Mouse (Mus musculus) cerebellum, adult 2 months (tissue): ENCODE results near the gene Dnajb12. TPM values are rescaled to one million over a fixed set of nuclear protein-coding genes. Genes with fewer than 3 reads are reported as not detected.
"Not testable (repeated sequence)": the region's sequence is repeated elsewhere in the genome, so short reads cannot be mapped to it uniquely, and the experiment has no call there.

ENCODE experiments used
- DNase-seq, 2 experiments: peaks; one replicate each; pipeline ENCODE4 v3.0.0; 2021
- H3K27ac ChIP-seq: fragments of 200-500 bp; 2 replicates; pipeline ENCODE4 v1.5.1; 2012; ENCODE audit warnings: low read length, control low read depth, inconsistent platforms; ENCODE audit not compliant: insufficient read depth
- H3K27me3 ChIP-seq: fragments of 200-500 bp; 2 replicates; pipeline ENCODE4 v1.6.1; 2012; ENCODE audit warnings: inconsistent platforms, mild to moderate bottlenecking, low read length, moderate library complexity; ENCODE audit not compliant: control insufficient read depth, insufficient read depth
- H3K4me1 ChIP-seq: fragments of 200-500 bp; 2 replicates; pipeline ENCODE4 v1.6.1; 2011; ENCODE audit warnings: low read length; ENCODE audit not compliant: control insufficient read depth, insufficient read depth
- H3K4me3 ChIP-seq: fragments of 200-500 bp; replicated peaks from 2 replicates; pipeline ENCODE3; 2011; ENCODE audit warnings: mild to moderate bottlenecking, low read depth, low read length, control low read depth; ENCODE audit not compliant: insufficient read depth
- CTCF ChIP-seq: fragments of 200-500 bp; IDR thresholded peaks from 2 replicates; pipeline ENCODE4 v1.5.1; 2011; ENCODE audit warnings: low read depth, mild to moderate bottlenecking, control low read depth, low read length, moderate library complexity, borderline replicate concordance; ENCODE audit not compliant: insufficient read depth
- POLR2A ChIP-seq: fragments of 200-500 bp; IDR thresholded peaks from 2 replicates; pipeline ENCODE4 v1.6.1; 2011; ENCODE audit warnings: low read length, control low read depth, borderline replicate concordance; ENCODE audit not compliant: insufficient read depth
- WGBS: fragments of 180-500 bp; shearing (Covaris S2); methylation state at CpG from one replicate; pipeline ENCODE4 v1.1.7; 2018; 5-methylcytosine and 5-hydroxymethylcytosine counted together
- polyA plus RNA-seq: library from polyadenylated mRNA; depleted of rRNA; stranded (reverse); fragments of >200 nt; gene quantifications from 2 replicates; pipeline ENCODE4 v1.2.3, GENCODE M21; 2012

The Dnajb12 gene
- polyA plus RNA-seq, 1 experiment = 48.6 TPM

GRCm38 (mm10) chr10:59875396-59875795 lies 4.0 kb upstream of the Dnajb12 start:
- 15% methylated on average over 1 of the region's 1 CpGs for WGBS
- Histone ChIP-seq H3K27ac (no peak overlapping the region), H3K27me3 (no peaks in the 10 kb centered on the region), H3K4me1 (no peaks in the 10 kb centered on the region), H3K4me3 (no peak overlapping the region)
- no peak for DNase-seq
- TF ChIP-seq CTCF (no peak), POLR2A (no peak)

GRCm38 (mm10) chr10:59876698-59877097 lies 2.7 kb upstream of the Dnajb12 start:
- WGBS = 89% methylated on average over 4 of the region's 4 CpGs

GRCm38 (mm10) chr10:59877421-59878117 lies 1.8 kb upstream of the Dnajb12 start:
- WGBS = 76% methylated on average over 15 of the region's 15 CpGs
- no peaks in the 10 kb centered on the region; the same call in 1 of the 2 replicates for H3K4me1 ChIP-seq

More at GRCm38 (mm10) chr10:59876698-59877097, 2.7 kb upstream of the Dnajb12 start:
- not testable (repeated sequence) for H3K4me1 ChIP-seq, H3K27ac ChIP-seq, H3K4me3 ChIP-seq, DNase-seq, H3K27me3 ChIP-seq

GRCm38 (mm10) chr10:59878823-59879222 lies 533 bp upstream of the Dnajb12 start:
- WGBS = 13% methylated on average over 5 of the region's 5 CpGs
- no peaks in the 10 kb centered on the region; the same call in 1 of the 2 replicates for H3K4me1 ChIP-seq
- no peak for DNase-seq
- H3K27ac ChIP-seq = no peak overlapping the region
- no peaks in the 10 kb centered on the region for H3K27me3 ChIP-seq
- TF ChIP-seq CTCF = no peak
- TF ChIP-seq POLR2A = no peak
- H3K4me3 ChIP-seq = peak overlapping the region; percentile 81

More at GRCm38 (mm10) chr10:59877421-59878117, 1.8 kb upstream of the Dnajb12 start:
- DNase-seq = no peak
- TF ChIP-seq POLR2A (no peak), CTCF (no peak)
- Histone ChIP-seq H3K4me3 (no peak overlapping the region), H3K27ac (no peak overlapping the region), H3K27me3 (no peaks in the 10 kb centered on the region)

- DNase-seq = no peak
- WGBS = 1% methylated on average over 13 of the region's 13 CpGs
Observed at GRCm38 (mm10) chr10:59880029-59880386, 652 bp downstream of the Dnajb12 start.

GRCm38 (mm10) chr10:59880837-59881236 lies 1.5 kb downstream of the Dnajb12 start:
- H3K4me1 ChIP-seq = peaks cover 16% of the 10 kb centered on the region
- H3K4me3 ChIP-seq = peak overlapping the region; percentile 19
- H3K27ac ChIP-seq = no peak overlapping the region
- no peak for DNase-seq
- WGBS = 89% methylated on average over 7 of the region's 7 CpGs
- no peaks in the 10 kb centered on the region for H3K27me3 ChIP-seq
- TF ChIP-seq CTCF (no peak), POLR2A (no peak)

More at GRCm38 (mm10) chr10:59880029-59880386, 652 bp downstream of the Dnajb12 start:
- TF ChIP-seq CTCF = no peak
- no peak for TF ChIP-seq POLR2A
- H3K4me1 ChIP-seq = peaks cover 8% of the 10 kb centered on the region
- H3K27me3 ChIP-seq = no peaks in the 10 kb centered on the region
- H3K27ac ChIP-seq = peak overlapping the region; percentile 98
- H3K4me3 ChIP-seq = peak overlapping the region; percentile 81

- no peak for DNase-seq
- Histone ChIP-seq H3K27ac (no peak overlapping the region), H3K4me1 (peaks cover 16% of the 10 kb centered on the region), H3K27me3 (no peaks in the 10 kb centered on the region), H3K4me3 (no peak overlapping the region)
- 74% methylated on average over 10 of the region's 10 CpGs for WGBS
- no peak for TF ChIP-seq CTCF
- TF ChIP-seq POLR2A = no peak
Observed at GRCm38 (mm10) chr10:59884327-59885173, 5.2 kb downstream of the Dnajb12 start.
